Mouse (Mus musculus): ENCODE data around the gene Gm10490. TPM values are rescaled to one million over a fixed set of nuclear protein-coding genes. Genes with fewer than 3 reads are reported as not detected.
A peak's percentile ranks its signal among the peaks of the same experiment; 100 is the strongest.

The Gm10490 gene
- total and polyA plus RNA-seq, 2 experiments from 2014 or later, result not detected

DNA sequence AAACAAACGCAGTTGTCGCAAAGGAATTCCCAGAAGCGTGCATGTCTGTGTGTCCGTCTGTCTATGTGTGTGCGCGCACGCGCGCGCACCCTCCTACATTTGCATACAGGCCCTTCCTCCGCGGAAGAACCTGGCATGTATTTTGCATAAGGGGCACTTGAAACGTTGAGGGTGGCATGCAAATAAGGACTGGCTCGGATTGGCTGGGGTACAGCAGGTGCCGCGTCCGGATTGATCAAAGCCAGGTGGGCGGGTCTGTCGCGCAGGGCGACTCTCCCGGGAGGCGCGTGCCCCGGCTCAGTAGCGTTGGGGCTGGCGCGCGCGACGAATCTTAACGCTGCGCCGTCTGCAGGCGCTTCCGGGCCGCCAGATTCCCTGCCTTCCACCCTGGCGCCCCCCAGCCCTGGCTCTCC is 31.3 kb upstream of the Gm10490 start, which contains the start of gene Pim2:
Gene Pim2 (plus strand): TSS at position 256 of the 413 bp plus-strand sequence.
- H3K9ac ChIP-seq, result peak within 1 kb of the TSS; percentile 55
- H3K36me3 ChIP-seq (ENCODE audit: insufficient read depth), result no peaks in the 10 kb centered on the region
- WGBS, result 27% methylated on average over 37 of the region's 38 CpGs
- no peaks in the 10 kb centered on the region for H3K27me3 ChIP-seq (ENCODE audit: insufficient read depth, low read length)
- peak within 1 kb of the TSS; percentile 66 for H3K27ac ChIP-seq (ENCODE audit: low read depth, low read length)
- H3K9me3 ChIP-seq (ENCODE audit: low read length), result no peaks in the 10 kb centered on the region
- DNase-seq (peak; percentile 88), ATAC-seq (peak; percentile 94)
- peak; percentile 23; the same call in 1 of the 2 replicates for TF ChIP-seq CTCF (IDR thresholded peaks at IDR 0.05; ENCODE audit: low read depth)
- peak within 1 kb of the TSS; percentile 63 for H3K4me2 ChIP-seq (ENCODE audit: low read depth)
- H3K4me3 ChIP-seq (ENCODE audit: low read depth, low read length), result peak within 1 kb of the TSS; percentile 55
- H3K4me1 ChIP-seq (ENCODE audit: insufficient read depth), result no peaks in the 10 kb centered on the region

- peak overlapping the region; percentile 55 for H3K4me3 ChIP-seq (ENCODE audit: low read depth, low read length)
- peak overlapping the region; percentile 64; the same call in 1 of the 2 replicates for H3K27ac ChIP-seq (ENCODE audit: low read depth, low read length)
- peak; percentile 12 for ATAC-seq
- peak overlapping the region; percentile 63 for H3K4me2 ChIP-seq (ENCODE audit: low read depth)
- 28% methylated on average over 21 of the region's 21 CpGs for WGBS
- TF ChIP-seq CTCF (IDR thresholded peaks at IDR 0.05; ENCODE audit: low read depth), result no peak
- H3K4me1 ChIP-seq (ENCODE audit: insufficient read depth), result no peaks in the 10 kb centered on the region
- DNase-seq, result peak; percentile 22
- no peaks in the 10 kb centered on the region for H3K36me3 ChIP-seq (ENCODE audit: insufficient read depth)
- no peaks in the 10 kb centered on the region for H3K27me3 ChIP-seq (ENCODE audit: insufficient read depth, low read length)
- H3K9ac ChIP-seq, result peak overlapping the region; percentile 55
- H3K9me3 ChIP-seq (ENCODE audit: low read length), result no peaks in the 10 kb centered on the region
Measured at GRCm38 (mm10) chrX:7878495-7878894, 30.8 kb upstream of the Gm10490 start.

- H3K4me2 ChIP-seq (ENCODE audit: low read depth), result peak overlapping the region; percentile 63
- no peaks in the 10 kb centered on the region for H3K9me3 ChIP-seq (ENCODE audit: low read length)
- H3K36me3 ChIP-seq (ENCODE audit: insufficient read depth), result no peaks in the 10 kb centered on the region
- peak overlapping the region; percentile 18; the same call in 1 of the 2 replicates for H3K9ac ChIP-seq
- H3K4me1 ChIP-seq (ENCODE audit: insufficient read depth), result no peaks in the 10 kb centered on the region
- no peaks in the 10 kb centered on the region for H3K27me3 ChIP-seq (ENCODE audit: insufficient read depth, low read length)
- peak; percentile 64 for TF ChIP-seq CTCF (IDR thresholded peaks at IDR 0.05; ENCODE audit: low read depth)
- H3K4me3 ChIP-seq (ENCODE audit: low read depth, low read length), result peak overlapping the region; percentile 55
- 29% methylated on average over 11 of the region's 11 CpGs for WGBS
- ATAC-seq (peak; percentile 47), DNase-seq (peak; percentile 75)
- H3K27ac ChIP-seq (ENCODE audit: low read depth, low read length), result no peak overlapping the region
Measured at GRCm38 (mm10) chrX:7879819-7880218, 29.5 kb upstream of the Gm10490 start.

DNA sequence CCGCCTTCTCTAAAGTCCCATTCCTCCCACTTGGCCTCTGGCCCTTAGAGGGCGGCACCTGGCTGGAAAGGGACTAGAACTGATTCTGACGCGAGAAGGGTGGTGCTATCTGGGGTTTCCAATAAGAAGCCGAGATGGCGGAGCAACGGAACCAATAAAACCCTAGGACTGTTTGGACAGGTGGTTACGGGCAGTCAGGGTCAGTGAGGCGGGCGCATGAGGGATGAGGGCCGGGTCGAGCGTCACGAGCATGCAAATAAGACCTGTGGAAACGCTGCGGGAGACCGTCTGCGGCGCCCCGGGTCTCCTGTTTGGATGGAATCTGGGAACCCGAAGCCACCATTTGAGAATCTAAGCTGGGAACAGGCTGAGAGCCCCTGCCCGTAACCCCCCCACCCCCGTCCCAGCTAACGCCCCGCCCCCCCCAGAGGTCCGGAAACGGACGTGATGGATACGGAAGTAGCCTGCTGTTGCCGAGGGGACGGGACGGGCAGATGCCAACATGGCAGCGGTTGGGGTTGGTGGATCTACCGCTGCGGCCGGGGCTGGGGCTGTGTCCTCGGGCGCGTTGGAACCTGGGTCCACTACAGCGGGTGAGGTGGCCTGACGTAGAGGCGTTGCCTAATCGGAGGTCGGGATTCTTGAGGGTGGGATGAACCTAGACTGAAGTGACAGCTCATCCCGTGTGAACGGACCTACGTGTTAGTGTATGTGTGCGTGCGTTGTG is 25.3 kb upstream of the Gm10490 start, which contains the start of gene Slc35a2:
Gene Slc35a2 (plus strand): TSS at position 188 of the 727 bp plus-strand sequence.
- no peaks in the 10 kb centered on the region for H3K9me3 ChIP-seq (ENCODE audit: low read length)
- H3K4me1 ChIP-seq (ENCODE audit: insufficient read depth), result no peaks in the 10 kb centered on the region
- WGBS, result 31% methylated on average over 49 of the region's 49 CpGs
- H3K36me3 ChIP-seq (ENCODE audit: insufficient read depth), result 0 out of 2 replicates have a peak, but pooled peaks cover 7% of the 10 kb centered on the region
- no peaks in the 10 kb centered on the region for H3K27me3 ChIP-seq (ENCODE audit: insufficient read depth, low read length)
- H3K27ac ChIP-seq (ENCODE audit: low read depth, low read length), result peak within 1 kb of the TSS; percentile 82
- peak within 1 kb of the TSS; percentile 50 for H3K9ac ChIP-seq
- DNase-seq (peak; percentile 80), ATAC-seq (peak; percentile 88)
- H3K4me3 ChIP-seq (ENCODE audit: low read depth, low read length), result peak within 1 kb of the TSS; percentile 52
- TF ChIP-seq CTCF (IDR thresholded peaks at IDR 0.05; ENCODE audit: low read depth), result peak; percentile 20; the same call in 1 of the 2 replicates
- peak within 1 kb of the TSS; percentile 51 for H3K4me2 ChIP-seq (ENCODE audit: low read depth)

DNA sequence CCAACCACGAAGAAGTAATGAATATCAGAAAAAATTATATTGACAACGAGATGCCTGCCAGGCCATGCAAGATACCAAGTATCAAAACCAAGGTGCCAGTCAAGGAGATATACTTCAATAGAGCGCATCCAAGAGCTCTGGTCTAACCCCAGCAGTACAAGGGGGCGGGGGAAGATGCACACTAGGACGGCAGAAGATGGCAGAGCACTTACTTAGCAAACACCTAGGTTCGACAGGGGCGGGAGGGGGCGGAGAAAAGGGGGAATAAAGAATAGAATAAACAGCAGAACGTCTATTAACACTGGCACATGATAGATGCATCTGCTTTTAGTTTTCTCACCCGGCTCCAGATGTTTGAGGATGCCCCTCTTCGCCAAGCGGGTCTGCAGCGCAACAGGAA is 11.1 kb upstream of the Gm10490 start:
- Histone ChIP-seq H3K4me1 (ENCODE audit: insufficient read depth) (no peaks in the 10 kb centered on the region), H3K9me3 (ENCODE audit: low read length) (no peaks in the 10 kb centered on the region), H3K4me2 (ENCODE audit: low read depth) (peak overlapping the region; percentile 54), H3K27ac (ENCODE audit: low read depth, low read length) (no peak overlapping the region), H3K27me3 (ENCODE audit: insufficient read depth, low read length) (no peaks in the 10 kb centered on the region), H3K4me3 (ENCODE audit: low read depth, low read length) (peak overlapping the region; percentile 51), H3K9ac (peak overlapping the region; percentile 60), H3K36me3 (ENCODE audit: insufficient read depth) (peaks cover 3% of the 10 kb centered on the region; the same call in 1 of the 2 replicates)
- ATAC-seq (no peak), DNase-seq (no peak)
- TF ChIP-seq CTCF (IDR thresholded peaks at IDR 0.05; ENCODE audit: low read depth), result no peak
- WGBS, result 42% methylated on average over 13 of the region's 13 CpGs

DNA sequence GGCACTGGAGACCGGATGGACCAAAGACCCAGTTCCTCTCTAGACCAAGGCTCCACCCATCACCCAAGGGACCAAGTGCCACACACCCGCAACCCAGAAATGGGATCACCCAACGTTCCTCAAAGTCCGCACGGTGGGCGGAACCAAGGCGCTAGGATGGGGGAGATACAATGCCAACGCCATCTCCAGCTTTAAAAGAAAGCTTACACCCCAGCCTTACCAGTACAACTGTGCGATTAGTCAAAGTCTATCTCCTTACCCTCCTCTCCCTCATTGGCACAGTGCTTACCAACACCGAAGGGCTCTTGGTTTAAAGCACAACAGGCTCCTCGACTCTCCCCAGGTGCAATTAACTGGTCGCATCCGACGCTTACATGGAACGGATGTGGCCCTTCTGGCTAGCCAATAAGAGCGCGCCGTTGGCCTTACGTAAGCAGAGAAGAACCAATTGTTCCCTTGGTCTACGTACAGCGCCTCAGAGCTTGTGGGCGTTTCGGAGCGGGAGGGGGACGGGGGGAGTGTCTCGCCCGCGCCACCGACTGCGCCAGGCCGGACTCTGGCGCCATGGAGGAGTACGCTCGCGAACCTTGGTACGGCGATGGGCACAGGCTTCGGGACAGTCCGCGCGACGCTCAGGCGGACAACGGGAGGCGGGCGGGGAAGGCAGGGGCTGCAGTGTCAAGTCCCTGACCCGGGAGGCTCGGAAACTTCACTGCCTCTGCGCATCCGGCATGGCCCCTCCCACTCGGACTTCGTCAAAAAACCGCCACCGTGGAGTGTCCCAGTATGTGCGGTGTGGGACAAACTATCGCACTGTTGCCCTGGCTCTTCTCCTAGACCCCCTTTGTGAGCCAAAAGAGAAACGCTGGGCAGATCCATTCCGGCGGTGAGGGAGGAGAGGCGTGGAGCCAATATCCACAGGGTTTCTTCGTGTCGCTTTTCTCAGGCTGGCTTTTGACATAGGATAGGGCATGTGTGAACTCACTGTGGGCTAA is 10.2 kb upstream of the Gm10490 start, which contains the start of the genes Pqbp1 and Timm17b:
Gene Pqbp1 (minus strand): TSS at position 390 of the 995 bp plus-strand sequence.
Gene Timm17b (plus strand): TSS at position 478 of the 995 bp plus-strand sequence.
- Histone ChIP-seq H3K4me1 (ENCODE audit: insufficient read depth) (no peaks in the 10 kb centered on the region), H3K4me2 (ENCODE audit: low read depth) (peak within 1 kb of the TSS; percentile 54), H3K9me3 (ENCODE audit: low read length) (no peaks in the 10 kb centered on the region), H3K27me3 (ENCODE audit: insufficient read depth, low read length) (no peaks in the 10 kb centered on the region), H3K9ac (peak within 1 kb of the TSS; percentile 60), H3K27ac (ENCODE audit: low read depth, low read length) (peak within 1 kb of the TSS; percentile 86), H3K4me3 (ENCODE audit: low read depth, low read length) (peak within 1 kb of the TSS; percentile 51), H3K36me3 (ENCODE audit: insufficient read depth) (peaks cover 3% of the 10 kb centered on the region; the same call in 1 of the 2 replicates)
- peak; percentile 95 for DNase-seq
- WGBS, result 20% methylated on average over 61 of the region's 62 CpGs
- TF ChIP-seq CTCF (IDR thresholded peaks at IDR 0.05; ENCODE audit: low read depth), result no peak
- ATAC-seq, result peak; percentile 99

Measured in forebrain, postnatal 0 days (tissue).